Mouse (Mus musculus) gastrocnemius, postnatal 4 days (tissue): ENCODE measurements around the gene Acadl. TPM values are rescaled to one million over a fixed set of nuclear protein-coding genes. Genes with fewer than 3 reads are reported as not detected.
A peak's percentile ranks its signal among the peaks of the same experiment; 100 is the strongest.

Experiments
- DNase-seq, 2 experiments: peaks; one replicate each; pipeline ENCODE4 v3.0.0; 2021 to 2022; ENCODE audit warnings: low spot score in 2 of 2, mixed read lengths in 2 of 2
- long read RNA-seq, 2 experiments: library from polyadenylated mRNA; stranded (forward); transcript quantifications; one replicate each; pipeline ENCODE4 v2.0.0; 2021
- total RNA-seq, 2 experiments: library from RNA; stranded (reverse); gene quantifications; 2 replicates each; pipeline ENCODE4 v1.2.3; 2021

The Acadl gene
- 100 to 1,000 TPM; 436 to 457 TPM for total RNA-seq
- long read RNA-seq, experiment 1, transcript Acadl-201 (11 exons, 1,916 nt), result major isoform, 470 of 572 reads
- long read RNA-seq, experiment 1, partial matches to known transcripts, result 92 of 572 reads
- long read RNA-seq, experiment 1, other reads (novel, unspliced or antisense), result 10 of 572 reads
- long read RNA-seq, experiment 2, transcript Acadl-201 (11 exons, 1,916 nt), result major isoform, 530 of 648 reads
- long read RNA-seq, experiment 2, partial matches to known transcripts, result 95 of 648 reads
- long read RNA-seq, experiment 2, other reads (novel, unspliced or antisense), result 23 of 648 reads

DNA sequence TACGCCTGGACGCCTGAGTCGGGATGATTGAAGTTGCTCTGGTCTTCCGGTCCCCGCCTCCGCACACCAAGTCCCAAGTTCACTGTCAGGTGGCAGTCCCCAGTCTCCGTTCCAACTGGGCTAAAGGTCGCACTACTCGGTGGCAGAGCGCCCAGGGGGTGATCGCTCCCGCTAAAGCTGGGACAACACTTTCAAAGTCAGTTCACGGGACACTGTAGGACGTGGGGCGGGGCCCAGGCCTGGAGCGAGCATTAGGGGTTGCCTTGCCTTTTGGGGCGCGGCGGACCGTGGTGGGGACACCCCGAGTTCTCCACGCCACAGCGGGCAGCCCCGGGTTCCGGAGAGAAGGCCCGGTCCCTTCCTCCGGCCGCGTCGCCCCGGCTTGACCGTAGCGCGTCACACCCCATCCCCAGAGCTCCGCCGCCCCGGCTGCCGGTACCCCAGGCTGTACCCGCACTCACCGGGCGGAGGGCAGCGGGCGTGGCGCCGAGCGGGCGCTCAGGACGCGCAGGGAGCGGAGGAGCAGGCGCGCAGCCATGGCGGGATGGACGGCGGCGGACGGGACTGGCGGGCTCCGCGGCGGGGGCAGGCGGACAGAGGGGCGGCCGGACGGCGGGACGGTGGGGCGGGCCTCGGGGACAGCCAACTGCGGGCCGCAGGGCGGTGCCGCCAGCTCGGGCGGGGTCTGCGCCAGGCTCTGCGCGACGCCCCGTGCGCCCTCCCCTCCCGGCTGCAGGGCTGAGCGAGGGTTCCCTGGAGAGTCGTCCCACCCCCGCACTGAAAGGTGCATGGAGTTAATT lies at the start of gene Acadl:
Acadl (minus strand) TSS at position 566 of the 800 bp plus-strand sequence.
- DNase-seq, result peak; percentile 72 to 87

DNA sequence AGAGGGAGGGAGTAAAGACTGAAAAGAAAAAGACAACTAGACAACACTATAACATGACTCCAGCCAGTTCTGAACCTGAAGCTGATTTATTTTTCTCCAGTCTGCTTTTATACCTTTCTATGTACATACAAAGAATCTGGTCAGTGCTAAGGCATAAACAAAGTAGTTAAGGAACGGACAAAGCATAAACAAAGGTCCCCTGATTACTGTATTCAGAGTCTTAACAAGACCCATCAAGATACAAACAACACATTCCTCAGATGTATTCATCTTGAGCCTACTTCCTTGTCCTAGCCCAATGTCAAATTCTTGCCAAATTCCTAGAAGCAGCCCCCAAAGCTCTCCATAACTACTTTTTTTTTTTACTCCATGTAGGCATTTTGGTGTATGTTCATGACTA lies 49.2 kb upstream of the Acadl start:
- no peak for DNase-seq

DNA sequence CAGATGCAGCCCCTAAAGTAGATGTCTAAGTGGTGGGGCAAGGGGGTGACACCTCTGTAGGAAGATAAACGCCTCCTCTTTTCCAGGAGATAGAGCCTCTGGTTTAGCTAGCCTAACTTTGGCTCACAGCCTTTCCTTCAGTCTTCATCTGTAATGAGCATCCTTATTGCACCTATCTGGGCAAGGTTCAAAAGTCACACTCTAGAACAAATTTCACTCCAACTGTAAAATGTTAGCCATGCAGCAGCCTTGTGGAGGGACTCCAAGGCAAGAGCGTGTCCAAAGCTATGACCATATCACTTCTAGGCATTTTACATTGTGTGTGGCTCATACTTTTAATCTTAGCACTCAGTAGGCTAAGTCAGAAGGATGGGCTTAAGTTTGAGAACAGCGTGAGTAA lies 39.5 kb upstream of the Acadl start:
- DNase-seq, result no peak

DNA sequence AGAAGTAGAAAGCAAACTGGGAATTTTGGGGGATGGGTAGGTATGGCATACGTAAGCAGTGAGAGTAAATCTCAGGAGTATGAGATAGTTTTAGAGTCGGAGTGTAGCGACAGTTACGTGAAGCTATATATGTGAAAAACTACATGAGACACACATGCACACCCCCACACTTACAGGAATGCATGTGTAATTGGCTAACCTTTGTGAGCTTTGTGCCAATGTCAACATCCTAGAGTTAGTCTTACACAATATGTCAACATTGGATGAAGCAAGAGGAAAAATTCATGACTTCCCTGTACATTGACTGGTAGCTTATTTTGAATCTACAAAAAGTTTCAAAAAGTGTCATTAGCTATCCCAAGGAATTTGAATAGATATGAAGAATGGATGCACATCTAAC lies 37.9 kb upstream of the Acadl start:
- DNase-seq, result no peak

DNA sequence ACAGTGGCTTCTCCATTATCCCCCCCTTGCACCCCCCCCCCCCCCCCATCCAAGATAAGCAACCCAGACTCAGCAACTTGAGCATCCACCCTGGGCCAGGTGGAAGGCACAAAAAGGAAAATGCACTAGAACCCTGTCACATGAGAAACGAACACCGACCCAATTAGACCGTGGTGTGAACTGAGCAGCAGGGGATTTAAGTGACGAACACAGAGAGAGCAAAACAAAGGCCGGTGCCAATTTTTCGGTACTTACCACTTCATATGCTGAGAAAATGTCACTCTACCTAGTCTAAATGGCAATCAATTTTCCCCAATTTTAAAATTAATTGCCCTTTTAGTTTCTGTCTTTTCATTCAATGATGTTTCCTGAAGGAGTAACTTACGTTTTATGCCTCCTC lies 35.2 kb upstream of the Acadl start:
- no peak for DNase-seq

DNA sequence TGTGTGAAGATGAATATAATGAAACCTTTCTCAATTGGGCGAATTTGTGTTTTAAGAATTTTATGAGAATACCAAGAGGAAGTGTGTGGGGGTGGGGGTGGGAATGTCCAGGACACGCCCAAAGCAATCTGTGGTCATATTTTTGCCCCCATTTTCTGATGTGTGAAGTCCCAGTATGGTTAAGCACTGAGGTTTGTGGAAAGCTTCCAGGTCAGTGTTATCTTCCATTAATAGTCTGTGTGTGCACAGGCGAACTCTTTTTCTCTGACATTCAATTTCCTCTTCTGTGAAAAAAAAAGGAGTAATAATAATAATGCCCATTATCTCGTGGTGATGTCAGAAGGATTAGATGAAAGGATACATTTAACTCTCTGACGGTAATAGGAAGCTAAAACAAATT lies 33.5 kb upstream of the Acadl start:
- no peak for DNase-seq

DNA sequence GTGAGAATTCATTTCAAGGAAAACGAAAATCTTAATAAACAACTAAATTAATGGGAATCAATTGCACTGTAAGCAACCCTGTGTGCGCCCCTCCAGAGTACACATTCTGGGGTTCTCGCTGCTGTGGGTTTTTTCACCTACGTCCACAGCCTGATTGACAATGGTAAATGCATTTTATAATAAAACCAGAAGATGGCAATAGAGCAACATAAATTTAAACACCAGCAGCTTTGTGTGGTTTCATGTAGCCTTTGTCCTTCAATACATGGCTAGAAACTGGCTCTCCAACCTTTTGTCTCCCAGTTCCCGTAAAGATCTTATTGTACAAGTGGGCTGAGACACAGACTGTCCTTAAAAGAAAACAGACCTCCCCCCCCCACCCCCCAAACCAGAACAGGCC lies 33.0 kb upstream of the Acadl start:
- no peak for DNase-seq

DNA sequence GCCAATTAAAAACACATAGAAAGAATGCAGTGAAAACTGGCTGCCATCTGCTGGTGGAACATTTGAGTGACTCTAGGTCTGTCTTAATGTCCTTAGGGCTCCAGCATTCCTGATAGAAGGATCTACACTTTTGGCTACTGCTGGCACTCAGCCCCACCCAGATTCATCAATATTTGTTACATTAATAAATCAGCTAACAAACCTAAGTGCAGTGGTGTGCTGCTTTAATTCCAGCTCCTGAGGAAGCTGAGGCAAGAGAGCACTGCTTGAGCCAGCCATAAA lies 32.7 kb upstream of the Acadl start:
- peak in 1 of 2 experiments; percentile 38 for DNase-seq

DNA sequence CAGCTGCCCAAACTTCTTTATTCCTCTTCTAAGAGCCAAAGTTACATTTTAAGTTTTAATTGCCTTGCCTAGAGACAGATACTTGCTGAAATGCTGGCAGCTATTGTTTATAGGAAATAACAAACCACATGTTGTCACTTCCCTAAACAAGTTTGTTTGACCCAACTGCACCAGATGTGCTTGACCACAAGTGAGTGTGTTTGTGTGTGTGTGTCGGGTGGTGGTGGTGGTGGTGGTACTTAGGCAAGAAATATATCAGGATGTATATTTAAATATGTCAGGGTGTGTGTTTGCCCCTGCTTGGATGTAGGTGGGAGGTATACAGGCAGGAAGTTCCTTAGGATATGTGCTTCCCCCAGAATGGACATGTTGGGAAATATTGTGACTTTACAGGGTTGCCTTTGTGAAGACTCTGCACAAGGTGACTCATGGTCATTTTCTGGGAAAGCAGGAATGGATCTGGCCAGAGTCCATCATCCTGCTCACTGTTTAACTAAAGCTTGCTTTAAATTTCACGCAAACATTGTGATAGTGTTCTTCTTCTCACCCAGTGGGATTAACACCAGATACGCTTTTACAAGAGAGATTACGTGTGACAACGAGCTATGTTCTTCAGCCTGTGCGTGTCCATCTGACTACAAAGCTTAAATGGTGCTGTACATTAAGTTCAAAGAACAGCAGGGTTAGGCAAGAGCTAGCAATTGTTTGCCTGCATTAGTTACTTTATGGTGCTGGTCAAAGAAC lies 32.2 kb upstream of the Acadl start:
- no peak for DNase-seq

DNA sequence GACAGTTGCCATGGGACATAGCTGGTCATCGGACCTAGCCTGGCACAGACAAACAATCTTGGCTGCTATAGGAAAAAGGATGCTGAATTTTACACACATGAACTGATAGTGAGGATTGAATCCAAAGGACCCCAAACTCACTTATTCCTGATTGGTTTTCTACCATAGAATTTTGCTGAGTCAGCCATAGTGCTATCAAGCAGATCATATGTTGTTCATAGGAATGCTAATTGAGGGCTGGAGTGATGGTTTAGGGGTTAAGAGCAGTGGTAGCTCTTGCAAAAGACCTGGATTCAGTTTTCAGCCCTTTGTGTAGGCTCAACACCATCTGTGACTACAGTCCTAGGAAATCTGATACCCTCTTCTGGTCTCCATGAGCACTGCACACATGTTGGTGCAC lies 24.1 kb upstream of the Acadl start:
- DNase-seq, result no peak

DNA sequence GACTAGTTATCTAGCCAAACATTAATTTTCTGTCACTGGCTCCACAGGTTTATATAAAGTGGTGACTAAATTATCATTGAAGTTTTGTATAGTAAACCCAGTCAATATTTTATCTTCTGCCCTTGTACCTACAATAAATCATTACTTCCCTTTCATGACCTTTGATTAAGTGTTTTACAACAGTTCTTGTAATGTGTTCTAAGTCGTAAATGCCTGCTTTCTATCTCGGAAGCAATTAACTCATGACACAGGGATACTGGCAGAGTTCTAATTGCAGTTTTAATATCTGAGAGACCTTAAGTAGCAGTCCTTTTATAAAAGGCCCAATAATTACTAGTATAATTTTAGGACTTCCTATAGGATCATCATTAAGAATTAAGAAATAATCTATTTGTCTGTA lies 17.1 kb upstream of the Acadl start:
- no peak for DNase-seq

DNA sequence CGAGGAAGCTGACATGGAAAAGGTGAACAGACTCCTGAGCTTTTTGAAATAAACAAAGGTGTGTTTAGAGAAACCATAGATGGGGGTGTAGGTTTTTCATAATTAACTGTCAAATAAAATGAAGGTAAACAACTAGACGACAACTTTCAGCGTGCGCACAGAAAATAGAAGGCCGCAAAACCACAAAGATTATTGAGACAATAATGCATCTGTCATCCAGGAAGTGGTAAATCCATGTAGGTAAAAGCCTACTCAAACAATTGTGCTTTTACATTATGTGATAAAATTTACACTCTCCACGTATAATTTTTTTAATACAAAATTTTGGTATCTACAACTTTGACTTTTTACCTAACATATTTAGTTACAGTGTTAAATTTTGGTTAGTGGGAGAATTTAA lies 11.7 kb upstream of the Acadl start:
- DNase-seq, result no peak

DNA sequence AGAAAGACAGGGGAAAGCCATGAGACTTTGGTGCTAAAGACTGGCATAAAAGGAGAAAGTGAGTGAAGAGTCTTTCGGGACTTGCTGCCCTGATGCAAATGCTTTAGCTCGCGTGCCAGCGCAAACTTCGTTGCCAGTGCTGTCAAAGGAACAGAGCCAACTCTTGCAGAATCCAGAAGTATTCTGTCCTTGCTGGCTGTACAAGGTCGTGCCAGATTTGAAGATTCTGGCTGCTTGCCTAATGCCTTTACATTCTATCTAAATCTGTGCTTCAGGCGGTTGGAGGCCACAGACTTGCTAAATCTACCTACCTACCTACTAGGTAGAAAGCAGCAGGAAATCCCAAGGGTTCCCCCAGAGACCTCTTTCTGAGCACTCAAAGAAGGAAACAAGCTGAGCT lies 8.5 kb upstream of the Acadl start:
- peak in 1 of 2 experiments; percentile 21 for DNase-seq

DNA sequence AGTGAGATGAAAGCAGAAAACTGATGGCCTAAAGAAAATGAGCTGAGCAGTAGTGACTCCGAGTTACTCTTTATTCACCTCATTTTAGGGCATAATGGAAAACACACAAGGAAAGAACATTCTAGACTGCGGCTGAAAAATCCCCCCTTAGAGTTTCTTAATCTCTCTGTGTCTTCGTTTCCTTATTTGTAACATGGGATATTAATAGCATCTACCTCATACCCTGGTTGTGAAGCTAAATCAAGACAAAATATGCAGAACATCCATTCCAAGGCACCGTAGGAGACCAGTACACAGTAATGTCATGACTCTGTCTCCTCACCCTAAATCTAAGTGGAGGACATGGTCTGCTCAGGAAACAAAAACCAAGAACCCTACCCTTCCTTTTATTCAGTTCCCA lies 2.6 kb upstream of the Acadl start:
- no peak for DNase-seq

DNA sequence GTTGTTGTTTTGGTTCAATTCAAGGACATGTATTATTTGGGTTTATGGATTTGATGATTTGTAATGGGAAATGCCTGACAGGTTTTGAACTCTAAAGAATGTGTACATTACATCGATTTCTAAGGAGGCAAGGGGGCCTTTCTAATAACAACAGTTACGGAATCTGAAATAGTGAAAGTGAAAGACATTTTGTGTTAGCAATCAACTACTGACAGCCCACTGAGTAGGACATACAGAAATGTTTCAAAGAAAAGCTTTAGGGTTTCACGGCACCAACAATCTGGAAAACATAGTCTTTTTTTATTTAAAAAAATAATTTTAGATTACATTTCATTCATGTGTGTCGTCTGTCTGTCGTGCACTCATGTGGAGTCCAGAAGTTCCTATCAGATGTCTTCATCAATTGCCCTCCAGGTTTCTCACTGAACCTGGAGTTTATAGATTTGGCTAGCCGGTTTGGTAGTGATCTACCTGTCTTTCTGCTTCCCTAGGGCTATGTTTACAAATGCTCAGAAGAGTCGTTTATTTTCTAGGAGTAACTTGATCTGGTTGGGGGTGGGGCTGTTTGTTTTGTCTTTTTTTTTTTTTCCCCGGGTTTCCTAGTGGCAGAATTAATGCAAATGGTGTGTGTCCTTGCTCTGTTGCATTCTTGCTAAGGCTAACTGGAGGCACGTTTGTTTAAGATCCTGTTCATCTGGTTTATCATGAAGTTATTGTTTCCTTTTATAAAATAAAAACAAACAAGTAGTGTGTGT lies 841 bp upstream of the Acadl start:
- no peak for DNase-seq

DNA sequence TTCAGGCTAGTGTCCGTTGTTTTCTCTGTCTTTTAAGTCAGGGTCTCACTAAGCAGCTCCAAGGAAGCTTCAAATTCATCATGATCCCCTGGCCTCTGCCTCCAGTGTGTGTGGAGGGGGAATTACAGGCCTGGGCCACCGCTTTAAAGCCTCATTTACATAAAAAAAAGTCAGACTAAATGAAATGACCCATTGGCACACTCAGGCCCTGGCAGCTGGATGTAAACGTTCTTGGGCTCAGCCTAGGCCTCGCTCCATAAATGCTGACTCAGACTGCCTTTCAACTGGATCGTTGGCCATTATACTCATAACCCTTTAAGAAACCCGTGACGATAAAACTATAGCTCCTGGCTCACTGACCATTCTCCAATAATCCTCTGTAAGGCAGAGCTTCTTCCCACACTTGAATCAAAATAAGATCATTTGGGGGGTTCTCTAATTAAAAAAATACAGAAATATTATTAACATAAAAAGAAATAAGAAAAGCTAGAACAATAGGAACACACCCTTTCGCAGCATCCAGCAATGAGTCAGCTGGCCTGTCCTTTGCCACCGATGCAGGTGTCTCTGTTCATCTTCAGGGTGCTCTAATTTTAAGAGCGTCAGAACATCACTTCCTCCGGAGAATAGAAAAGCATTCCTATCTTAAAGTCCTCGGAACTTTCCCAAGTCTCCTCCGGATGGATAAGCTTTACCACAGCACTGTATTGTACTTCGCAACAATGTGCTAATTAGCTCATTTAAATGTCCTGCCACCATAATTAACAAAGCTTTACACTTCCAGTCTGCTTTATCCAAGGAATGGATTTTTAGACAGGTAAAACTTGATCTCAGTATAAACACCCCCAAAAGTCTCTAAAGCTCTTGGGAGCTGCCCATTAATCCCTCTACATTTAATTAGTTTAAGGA lies 1.1 kb downstream of the Acadl start:
- DNase-seq, result no peak

DNA sequence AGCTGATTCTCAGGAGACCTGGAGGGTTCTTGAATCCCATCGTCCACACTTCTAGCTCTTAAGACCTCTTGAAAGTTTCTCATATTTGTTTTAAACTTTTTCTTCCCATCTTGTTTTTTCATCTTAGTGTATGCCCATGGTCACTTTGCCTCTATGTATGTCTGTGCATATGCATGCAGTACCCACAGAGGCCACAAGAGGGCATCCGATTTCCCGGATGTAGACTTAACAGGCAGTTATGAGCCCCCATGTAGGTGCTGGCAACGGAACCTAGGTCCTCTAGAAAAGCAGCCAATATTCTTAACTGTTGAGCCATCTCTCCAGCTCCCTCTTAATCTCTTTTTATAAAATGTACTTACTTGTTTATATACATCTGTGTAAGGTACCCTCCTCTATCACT lies 15.6 kb downstream of the Acadl start:
- no peak for DNase-seq

DNA sequence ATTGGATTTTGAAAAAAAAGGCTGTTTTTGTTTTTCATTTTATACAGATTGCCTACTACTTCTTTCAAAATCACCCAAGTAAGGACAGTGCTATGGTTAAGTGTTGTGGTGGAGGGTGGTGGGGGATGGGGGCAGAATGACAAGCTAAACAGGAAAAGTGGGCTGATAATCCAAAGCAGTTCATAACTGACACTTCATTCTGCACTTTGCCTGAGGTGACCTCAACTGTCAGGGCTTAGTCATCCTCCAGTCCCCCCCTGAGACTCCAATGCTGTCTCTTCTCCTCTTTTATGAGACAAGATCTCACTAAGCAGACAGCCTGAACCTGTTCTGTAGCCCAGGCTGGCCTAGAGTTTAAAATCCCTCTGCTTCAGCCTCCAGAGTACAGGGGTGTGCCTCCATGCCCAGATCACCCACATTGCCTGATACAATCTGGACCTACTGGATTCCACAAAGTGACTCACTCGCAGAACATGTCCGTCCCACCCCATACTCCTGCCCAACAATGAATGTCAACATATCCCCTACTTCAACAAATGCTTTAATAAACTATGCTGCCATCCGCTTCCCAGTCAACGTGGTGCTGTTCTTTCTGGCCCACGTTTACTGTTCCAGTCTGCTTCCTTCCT lies 17.3 kb downstream of the Acadl start:
- no peak for DNase-seq

DNA sequence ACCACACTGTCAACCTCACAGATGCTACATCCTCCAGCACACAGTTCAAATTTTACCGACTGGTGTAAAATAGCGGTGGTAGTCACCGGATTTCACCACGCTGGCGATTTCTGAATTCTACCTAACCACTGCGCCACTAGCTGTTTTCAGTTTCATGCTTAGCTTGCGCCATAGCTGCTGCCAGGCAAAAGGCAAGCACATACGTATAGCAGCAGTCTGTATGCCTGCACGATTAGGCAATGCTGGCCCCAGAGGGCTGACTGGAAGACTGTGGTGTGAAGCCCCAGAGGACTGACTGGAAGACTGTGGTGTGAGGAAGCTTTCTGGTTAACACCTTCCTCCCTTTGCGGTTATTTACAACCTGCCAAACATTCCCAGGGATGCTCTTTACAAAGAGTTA lies 21.1 kb downstream of the Acadl start:
- DNase-seq, result no peak

DNA sequence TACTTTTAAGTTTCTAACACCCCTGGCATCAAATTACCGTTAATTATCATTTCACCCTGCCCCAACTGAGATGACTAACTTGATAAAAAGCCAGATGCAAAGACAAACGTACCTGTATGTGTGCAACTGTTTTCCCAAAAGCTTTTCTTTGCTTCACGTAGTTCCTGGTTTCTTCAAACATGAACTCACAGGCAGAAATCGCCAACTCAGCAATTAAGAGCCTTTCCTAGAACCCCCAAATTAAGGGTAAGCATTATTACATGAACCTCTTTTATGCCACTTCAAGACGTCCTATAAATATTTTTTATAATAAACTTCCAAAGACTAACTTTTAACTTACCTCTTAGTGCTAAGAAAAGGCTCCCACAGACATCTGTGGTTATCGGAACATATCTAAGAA lies 21.6 kb downstream of the Acadl start:
- DNase-seq, result no peak
